Mouse (Mus musculus) neural tube, embryonic 11.5 days (tissue): ENCODE data around the gene St3gal3. TPM values are rescaled to one million over a fixed set of nuclear protein-coding genes. Genes with fewer than 3 reads are reported as not detected.

Experiments
- ATAC-seq: fragments of 200-750 bp; cut with Nextera tagmentation; 2 replicates; pipeline ENCODE4 v1.8.0; 2017; ENCODE audit warnings: moderate number of reproducible peaks, mild to moderate bottlenecking, moderate TSS enrichment, moderate library complexity; ENCODE audit not compliant: insufficient read depth, low FRiP score, low TSS enrichment
- DNase-seq: peaks from one replicate; pipeline ENCODE4 v3.0.0-alpha.2; 2015; ENCODE audit warnings: low spot score
- H3K27ac ChIP-seq: fragments of 300-500 bp; sonication (generic); 2 replicates; pipeline ENCODE4 v1.5.1; 2014; ENCODE audit warnings: low read depth, mild to moderate bottlenecking, low read length
- H3K27me3 ChIP-seq: fragments of 300-500 bp; sonication (generic); 2 replicates; pipeline ENCODE4 v1.6.1; 2014; ENCODE audit warnings: mild to moderate bottlenecking, low read length, mixed read lengths; ENCODE audit not compliant: control insufficient read depth, insufficient read depth
- H3K36me3 ChIP-seq: fragments of 300-500 bp; sonication (generic); 2 replicates; pipeline ENCODE4 v1.6.1; 2014; ENCODE audit warnings: mild to moderate bottlenecking, low read length, moderate library complexity, mixed read lengths; ENCODE audit not compliant: control insufficient read depth, insufficient read depth
- H3K4me1 ChIP-seq: fragments of 300-500 bp; sonication (generic); 2 replicates; pipeline ENCODE4 v1.6.1; 2014; ENCODE audit warnings: low read length, mixed read lengths; ENCODE audit not compliant: control insufficient read depth, insufficient read depth
- H3K4me2 ChIP-seq: fragments of 300-500 bp; sonication (generic); 2 replicates; pipeline ENCODE4 v1.6.1; 2014; ENCODE audit warnings: low read depth, mild to moderate bottlenecking, moderate library complexity
- H3K4me3 ChIP-seq: fragments of 300-500 bp; sonication (generic); 2 replicates; pipeline ENCODE4 v1.5.1; 2014; ENCODE audit warnings: low read depth, low read length
- H3K9ac ChIP-seq: fragments of 300-500 bp; sonication (generic); 2 replicates; pipeline ENCODE4 v1.6.1; 2014; ENCODE audit warnings: mild to moderate bottlenecking, low read length
- H3K9me3 ChIP-seq: fragments of 300-500 bp; sonication (generic); 2 replicates; pipeline ENCODE4 v1.6.1; 2016; ENCODE audit warnings: low read length; ENCODE audit not compliant: control insufficient read depth
- WGBS: fragments of 180-500 bp; shearing (Covaris S2); extraction: QIAGEN DNeasy Blood & Tissue Kit; methylation state at CpG from one replicate; pipeline ENCODE4 v1.1.7; 2014; 5-methylcytosine and 5-hydroxymethylcytosine counted together
- polyA plus RNA-seq: library from polyadenylated mRNA; unstranded; fragments of >200 nt; fragmentation: Nextera tagmentation; extraction: Ambion mirVana; gene quantifications from 2 replicates; pipeline ENCODE4 v1.2.1, GENCODE M21; 2014

St3gal3 gene
- polyA plus RNA-seq, 1 experiment from 2014 or later = 5.2 TPM

DNA sequence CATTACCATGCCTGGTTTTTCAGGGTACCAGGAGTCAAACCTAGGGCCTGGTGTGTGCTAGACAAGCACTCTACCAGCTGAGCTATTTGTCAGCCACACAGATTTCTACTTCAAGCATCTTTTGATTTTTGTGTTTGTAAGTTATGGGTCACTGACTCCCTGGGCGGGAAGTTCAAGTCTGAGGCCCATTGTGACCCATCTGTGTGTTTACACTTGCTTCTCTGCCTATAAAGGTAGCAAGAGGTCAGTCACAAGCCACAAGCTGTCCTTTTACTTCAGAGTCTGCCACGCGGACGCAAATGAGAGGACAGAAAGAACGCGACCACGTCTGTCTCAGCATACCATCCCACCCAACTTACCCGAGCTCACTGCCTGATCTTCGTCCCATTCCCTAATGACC, 59.4 kb downstream of the St3gal3 start:
- Histone ChIP-seq H3K27ac (no peak overlapping the region), H3K4me1 (peaks cover 3% of the 10 kb centered on the region; the same call in 1 of the 2 replicates), H3K9ac (no peak overlapping the region), H3K4me2 (no peak overlapping the region), H3K27me3 (no peaks in the 10 kb centered on the region), H3K9me3 (0 out of 2 replicates have a peak, but pooled peaks cover 3% of the 10 kb centered on the region), H3K36me3 (no peaks in the 10 kb centered on the region), H3K4me3 (no peak overlapping the region)
- WGBS = 60% methylated on average over 9 of the region's 9 CpGs
- DNase-seq (no peak), ATAC-seq (no peak)

DNA sequence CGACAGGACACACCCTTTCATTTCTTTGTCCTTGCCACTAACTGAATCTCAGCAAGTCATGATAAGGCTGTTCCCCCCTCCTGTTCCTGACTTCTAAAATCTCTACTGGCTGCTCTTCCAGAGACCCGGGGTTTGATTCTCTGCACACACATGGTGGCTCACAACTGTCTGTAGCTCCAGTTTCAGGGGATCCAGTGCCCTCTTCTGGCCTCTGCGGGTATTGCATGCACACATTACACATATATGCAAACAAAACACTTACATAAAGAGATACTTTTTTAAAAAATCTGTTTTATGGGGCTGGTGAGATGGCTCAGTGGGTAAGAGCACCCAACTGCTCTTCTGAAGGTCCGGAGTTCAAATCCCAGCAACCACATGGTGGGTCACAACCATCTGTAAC, 60.5 kb downstream of the St3gal3 start:
- Histone ChIP-seq H3K4me2 (no peak overlapping the region), H3K36me3 (no peaks in the 10 kb centered on the region), H3K4me1 (peaks cover 3% of the 10 kb centered on the region; the same call in 1 of the 2 replicates), H3K27me3 (no peaks in the 10 kb centered on the region), H3K9me3 (0 out of 2 replicates have a peak, but pooled peaks cover 3% of the 10 kb centered on the region), H3K9ac (no peak overlapping the region), H3K4me3 (no peak overlapping the region), H3K27ac (no peak overlapping the region)
- WGBS = 95% methylated on average over 4 of the region's 4 CpGs
- DNase-seq (no peak), ATAC-seq (no peak)

DNA sequence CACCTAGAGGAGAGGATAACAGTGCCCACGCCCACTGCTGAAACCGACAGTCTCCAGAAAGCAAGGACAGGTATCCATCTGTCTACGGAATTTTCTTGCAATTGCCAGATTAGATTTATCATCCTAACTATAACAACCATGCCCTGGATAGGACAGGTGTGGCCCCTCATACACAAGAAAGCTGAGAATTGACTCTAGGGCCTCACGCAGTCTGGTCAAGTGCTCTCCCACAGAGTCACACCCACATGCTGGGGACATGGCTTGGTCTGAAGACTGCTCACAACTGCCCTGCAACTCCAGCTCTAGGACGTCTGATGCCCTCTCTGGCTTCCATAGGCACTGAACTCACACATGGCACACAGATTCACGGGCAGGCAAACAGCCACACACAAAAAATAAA, 61.6 kb downstream of the St3gal3 start:
- H3K4me3 ChIP-seq = no peak overlapping the region
- H3K4me1 ChIP-seq = peaks cover 3% of the 10 kb centered on the region; the same call in 1 of the 2 replicates
- no peaks in the 10 kb centered on the region for H3K27me3 ChIP-seq
- ATAC-seq (no peak), DNase-seq (no peak)
- H3K9ac ChIP-seq = no peak overlapping the region
- H3K9me3 ChIP-seq = 0 out of 2 replicates have a peak, but pooled peaks cover 3% of the 10 kb centered on the region
- H3K36me3 ChIP-seq = no peaks in the 10 kb centered on the region
- H3K4me2 ChIP-seq = no peak overlapping the region
- no peak overlapping the region for H3K27ac ChIP-seq
- WGBS = 82% methylated on average over 6 of the region's 6 CpGs

DNA sequence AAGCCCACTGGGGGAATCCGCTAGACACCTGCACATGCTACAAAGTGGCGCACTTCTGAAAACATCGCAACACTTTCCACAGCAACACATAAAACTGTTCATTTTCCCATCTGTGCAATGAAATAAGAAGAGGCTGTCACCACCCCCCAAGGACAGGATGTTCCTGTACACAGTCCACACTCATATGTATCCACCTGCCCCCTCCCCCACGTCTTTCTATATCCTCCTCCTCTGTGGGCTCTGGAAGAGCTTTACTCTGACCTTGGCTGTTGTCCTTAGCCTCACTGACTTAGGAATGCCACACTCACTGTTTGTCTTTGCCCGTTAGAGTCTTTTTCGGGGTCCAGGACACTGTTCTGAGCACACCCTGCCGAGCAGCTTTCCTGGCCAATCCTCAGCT, 62.8 kb downstream of the St3gal3 start:
- no peaks in the 10 kb centered on the region for H3K27me3 ChIP-seq

DNA sequence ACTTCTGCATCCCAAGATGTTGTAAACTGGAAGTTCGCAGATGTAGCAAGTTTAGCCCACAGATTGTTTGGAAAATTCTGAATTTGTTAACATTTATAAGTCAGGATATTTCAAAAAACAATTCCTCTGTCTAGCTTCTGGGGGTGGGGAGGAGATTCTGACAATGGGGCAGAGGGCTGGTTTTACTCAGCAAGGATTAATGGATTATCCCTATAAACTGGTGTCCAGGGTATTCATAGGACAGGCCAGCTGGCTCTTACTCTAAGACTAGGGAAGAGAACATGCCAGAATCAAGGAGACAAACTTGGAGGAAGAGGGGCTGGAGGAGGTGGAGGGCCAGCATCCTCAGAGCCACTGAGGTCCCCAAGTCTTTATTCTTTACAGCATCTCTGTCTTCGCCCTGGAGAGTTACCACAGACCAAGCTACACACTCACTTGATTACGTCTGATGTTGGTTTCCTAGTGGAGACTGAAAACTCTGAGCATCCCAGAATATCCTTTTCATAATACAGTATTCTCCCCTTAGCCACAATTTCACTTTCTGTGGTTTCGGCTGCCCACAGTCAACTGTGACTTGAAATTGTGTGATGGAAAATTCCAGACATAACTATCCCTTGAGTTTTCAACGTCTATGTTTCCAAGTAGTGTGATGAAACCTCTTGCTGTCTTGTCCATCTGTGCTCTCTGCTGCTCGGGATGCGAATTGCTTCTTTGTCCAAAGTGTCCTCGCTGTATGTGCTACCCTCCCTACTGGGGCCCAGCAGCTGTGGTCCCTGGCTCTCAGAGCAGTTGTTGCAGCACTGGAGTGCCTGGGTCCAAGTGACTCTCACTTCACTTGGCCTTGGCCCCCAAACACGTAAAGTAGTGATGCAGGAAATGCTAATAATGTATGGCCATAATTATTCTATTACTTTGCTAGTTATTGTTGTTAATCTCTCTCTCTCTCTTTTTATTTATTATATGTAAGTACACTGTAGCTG, 64.2 kb downstream of the St3gal3 start:
- 0 out of 2 replicates have a peak, but pooled peaks cover 3% of the 10 kb centered on the region for H3K9me3 ChIP-seq
- ATAC-seq (no peak), DNase-seq (no peak)
- no peak overlapping the region for H3K4me3 ChIP-seq
- H3K27me3 ChIP-seq = no peaks in the 10 kb centered on the region
- H3K27ac ChIP-seq = no peak overlapping the region
- 0 out of 2 replicates have a peak, but pooled peaks cover 3% of the 10 kb centered on the region for H3K4me1 ChIP-seq
- WGBS = 92% methylated on average over 9 of the region's 9 CpGs
- no peak overlapping the region for H3K4me2 ChIP-seq
- no peak overlapping the region for H3K9ac ChIP-seq
- no peaks in the 10 kb centered on the region for H3K36me3 ChIP-seq

More for the DNA sequence above, 62.8 kb downstream of the St3gal3 start:
- H3K4me3 ChIP-seq = no peak overlapping the region
- no peak overlapping the region for H3K9ac ChIP-seq
- no peaks in the 10 kb centered on the region for H3K36me3 ChIP-seq
- H3K4me1 ChIP-seq = 0 out of 2 replicates have a peak, but pooled peaks cover 3% of the 10 kb centered on the region
- H3K9me3 ChIP-seq = 0 out of 2 replicates have a peak, but pooled peaks cover 3% of the 10 kb centered on the region
- no peak overlapping the region for H3K4me2 ChIP-seq
- no peak for DNase-seq
- 76% methylated on average over 7 of the region's 7 CpGs for WGBS
- H3K27ac ChIP-seq = no peak overlapping the region
- ATAC-seq = no peak

DNA sequence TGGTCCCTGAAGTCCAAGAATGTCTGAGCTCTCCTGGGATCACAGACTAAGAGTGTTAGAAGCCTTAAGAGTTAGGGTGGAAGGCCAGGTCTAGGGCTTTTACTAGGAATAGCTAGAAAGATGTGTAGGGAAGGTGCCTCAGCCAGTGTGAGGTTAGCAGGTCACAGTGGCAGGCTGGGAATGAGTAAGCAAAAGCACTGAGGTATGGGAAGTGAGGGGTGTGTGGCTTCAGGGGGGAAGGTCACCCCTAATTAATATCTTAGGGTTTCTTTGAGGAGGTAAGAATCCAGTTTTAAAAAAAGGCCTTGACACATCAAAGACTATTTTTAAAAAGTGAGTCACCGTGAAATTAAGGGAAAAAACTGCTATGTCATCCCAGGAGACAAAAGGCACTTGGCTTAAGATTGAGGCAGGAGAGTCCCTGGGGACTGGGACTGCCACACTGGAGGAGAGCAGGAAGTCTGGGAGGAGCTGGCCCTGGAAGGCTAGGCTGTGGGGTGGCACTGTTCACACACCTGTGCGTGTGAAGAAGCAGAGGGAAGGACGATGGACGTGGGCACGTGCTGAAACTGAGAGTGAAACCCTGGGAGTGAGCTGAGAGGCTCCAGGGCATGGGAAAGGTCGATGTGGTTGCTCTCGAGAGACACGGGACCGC, 72.8 kb downstream of the St3gal3 start:
- Histone ChIP-seq H3K27ac (no peak overlapping the region), H3K4me2 (no peak overlapping the region), H3K27me3 (no peaks in the 10 kb centered on the region), H3K36me3 (no peaks in the 10 kb centered on the region), H3K4me3 (no peak overlapping the region), H3K9ac (no peak overlapping the region), H3K4me1 (peaks cover 8% of the 10 kb centered on the region), H3K9me3 (no peaks in the 10 kb centered on the region)
- ATAC-seq = no peak
- WGBS = 47% methylated on average over 9 of the region's 9 CpGs
- DNase-seq = no peak

DNA sequence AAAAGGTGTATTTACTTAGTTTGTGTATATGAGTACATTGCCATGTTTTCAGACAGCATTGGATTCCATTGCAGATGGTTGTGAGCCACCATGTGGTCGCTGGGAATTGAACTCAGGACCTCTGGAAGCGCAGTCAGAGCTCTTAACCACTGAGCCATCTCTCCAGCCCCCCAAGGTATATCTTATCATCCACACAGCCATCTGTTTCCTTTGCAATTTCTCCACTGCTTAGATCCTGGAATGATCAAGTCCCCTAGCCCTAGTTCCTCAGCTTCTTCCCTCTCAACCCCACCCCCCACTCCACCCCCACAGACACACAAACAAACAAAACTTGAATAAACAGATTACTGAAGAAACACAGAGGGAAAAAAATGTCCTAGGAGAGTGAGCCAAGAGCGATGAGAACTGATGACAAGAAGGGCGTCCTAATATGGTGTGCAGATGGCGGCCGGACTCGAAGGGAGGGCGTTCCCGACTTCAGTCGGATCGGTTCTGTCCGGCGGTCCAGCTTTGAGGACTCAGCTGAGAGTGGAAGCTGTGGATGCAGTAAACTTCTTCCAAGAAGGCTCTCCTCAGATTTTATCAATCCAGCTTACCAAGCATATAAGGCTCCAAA, 73.7 kb downstream of the St3gal3 start:
- H3K4me1 ChIP-seq = peaks cover 8% of the 10 kb centered on the region
- H3K4me2 ChIP-seq = no peak overlapping the region
- H3K36me3 ChIP-seq = no peaks in the 10 kb centered on the region
- H3K27me3 ChIP-seq = no peaks in the 10 kb centered on the region
- no peak overlapping the region for H3K4me3 ChIP-seq
- H3K27ac ChIP-seq = no peak overlapping the region
- H3K9ac ChIP-seq = no peak overlapping the region
- H3K9me3 ChIP-seq = no peaks in the 10 kb centered on the region
- 92% methylated on average over 13 of the region's 13 CpGs for WGBS
- ATAC-seq (no peak), DNase-seq (no peak)

DNA sequence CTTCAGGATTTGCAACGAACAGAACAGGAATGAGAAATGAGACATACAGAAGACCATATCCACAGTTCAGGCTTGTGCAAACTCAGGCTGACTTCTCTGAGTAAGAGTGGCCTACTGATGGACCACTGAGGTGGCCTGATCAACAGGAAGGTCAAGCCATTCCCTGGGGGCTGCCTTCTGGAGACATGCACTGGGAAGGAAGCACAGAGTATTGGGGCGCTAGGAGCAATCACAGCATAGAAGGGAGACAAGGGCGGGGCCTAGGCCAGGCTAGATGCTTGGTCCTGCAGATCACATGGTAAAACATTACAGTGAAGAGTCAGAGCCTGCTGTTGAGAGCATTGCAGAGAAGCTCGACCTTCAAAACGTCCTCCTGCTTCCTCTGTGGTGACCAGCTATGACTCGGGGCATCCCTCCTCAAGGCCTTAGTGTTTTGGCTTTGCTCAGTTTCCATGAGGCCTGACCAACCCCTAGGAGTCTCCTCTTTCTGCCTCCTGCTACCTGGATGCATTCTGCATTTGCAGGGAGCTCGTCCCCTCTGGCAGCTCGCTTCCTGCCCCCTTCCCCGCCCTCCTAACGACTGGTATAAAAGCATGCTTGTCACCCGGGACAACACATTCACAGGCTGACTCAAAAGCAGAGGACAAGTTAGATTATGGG, 74.8 kb downstream of the St3gal3 start:
- 49% methylated on average over 11 of the region's 11 CpGs for WGBS
- Histone ChIP-seq H3K4me3 (no peak overlapping the region), H3K9ac (no peak overlapping the region), H3K36me3 (no peaks in the 10 kb centered on the region), H3K9me3 (no peaks in the 10 kb centered on the region), H3K27ac (no peak overlapping the region), H3K27me3 (no peaks in the 10 kb centered on the region), H3K4me2 (no peak overlapping the region), H3K4me1 (peaks cover 8% of the 10 kb centered on the region)
- ATAC-seq = no peak
- no peak for DNase-seq
